Mouse (Mus musculus): ENCODE results near the gene Disc1. TPM values are rescaled to one million over a fixed set of nuclear protein-coding genes. Genes with fewer than 3 reads are reported as not detected.

The Disc1 gene
- polyA plus RNA-seq, 1 experiment, result 2.1 TPM

DNA sequence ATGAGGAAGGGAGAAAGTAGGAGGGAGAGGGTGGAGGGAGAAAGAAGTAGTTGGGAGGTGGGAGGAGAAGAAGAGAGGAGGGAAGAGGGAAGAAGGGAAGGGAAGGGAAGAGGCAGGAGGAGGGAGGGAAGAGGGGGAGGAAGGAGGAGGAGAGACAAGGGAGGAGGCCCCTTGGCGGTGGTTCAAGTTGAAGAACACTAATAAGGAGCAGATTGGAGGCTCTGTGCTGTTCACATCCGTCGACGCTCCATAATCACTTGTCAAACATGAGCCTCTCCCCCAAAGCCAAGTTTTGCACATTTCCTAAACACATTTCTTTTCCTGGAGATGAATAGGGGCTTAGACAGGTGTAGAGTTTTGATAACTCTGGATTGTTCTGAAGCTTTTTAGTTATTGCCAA, 245.3 kb downstream of the Disc1 start:
- peak; percentile 91 for DNase-seq (ENCODE audit: low read depth)

GRCm38 (mm10) chr8:125301931-125302361, 248.0 kb downstream of the Disc1 start:
- DNase-seq (ENCODE audit: low read depth), result no peak
- no peak for TF ChIP-seq POLR2A (IDR thresholded peaks at IDR 0.05; ENCODE audit: borderline replicate concordance, extremely low read depth, insufficient read depth, insufficient read length, poor library complexity, severe bottlenecking)
- no peak for TF ChIP-seq CTCF (IDR thresholded peaks at IDR 0.05; ENCODE audit: borderline replicate concordance, extremely low read depth, insufficient read depth, insufficient read length)

More for the DNA sequence above, 245.3 kb downstream of the Disc1 start:
- TF ChIP-seq POLR2A (IDR thresholded peaks at IDR 0.05; ENCODE audit: borderline replicate concordance, extremely low read depth, insufficient read depth, insufficient read length, poor library complexity, severe bottlenecking), result no peak
- no peak for TF ChIP-seq CTCF (IDR thresholded peaks at IDR 0.05; ENCODE audit: borderline replicate concordance, extremely low read depth, insufficient read depth, insufficient read length)

GRCm38 (mm10) chr8:125306665-125307064, 252.7 kb downstream of the Disc1 start:
- no peak for TF ChIP-seq POLR2A (IDR thresholded peaks at IDR 0.05; ENCODE audit: borderline replicate concordance, extremely low read depth, insufficient read depth, insufficient read length, poor library complexity, severe bottlenecking)
- peak; percentile 77 for DNase-seq (ENCODE audit: low read depth)

DNA sequence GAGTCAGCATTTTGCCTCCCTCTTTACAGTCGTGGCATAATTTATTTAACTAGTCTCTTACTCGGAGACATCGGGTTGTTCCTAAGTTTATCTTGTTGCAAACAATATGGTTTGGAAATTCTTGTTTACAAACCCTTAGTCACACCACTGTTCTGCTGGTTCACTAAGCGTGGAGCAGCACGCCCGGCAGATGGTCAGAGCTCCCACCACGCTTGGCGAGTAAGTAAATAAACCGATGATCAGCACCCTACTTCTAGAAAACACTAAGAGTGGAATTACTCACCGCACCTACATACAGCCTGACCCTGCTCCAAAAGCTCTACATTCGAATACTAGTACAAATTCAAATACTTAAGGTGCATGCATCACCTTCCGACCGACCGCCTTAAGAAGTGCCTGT, 256.0 kb downstream of the Disc1 start:
- DNase-seq (ENCODE audit: low read depth), result peak; percentile 58
- no peak for TF ChIP-seq POLR2A (IDR thresholded peaks at IDR 0.05; ENCODE audit: borderline replicate concordance, extremely low read depth, insufficient read depth, insufficient read length, poor library complexity, severe bottlenecking)
- TF ChIP-seq CTCF (IDR thresholded peaks at IDR 0.05; ENCODE audit: borderline replicate concordance, extremely low read depth, insufficient read depth, insufficient read length), result no peak

Other genes starting within 250 kb of the Disc1 start
- gene Gnpat, start 191.2 kb upstream of the Disc1 start, polyA plus RNA-seq (2012; rRNA removed), result 81.7 and 84.6 TPM in 2 replicates
- gene 2810004N23Rik, start 191.1 kb upstream of the Disc1 start, polyA plus RNA-seq (2012; rRNA removed), result 22.6 and 23.7 TPM in 2 replicates
- 10.3 and 15.2 TPM in 2 replicates for gene Exoc8, start 156.5 kb upstream of the Disc1 start, polyA plus RNA-seq (2012; rRNA removed)
- gene Sprtn, start 156.3 kb upstream of the Disc1 start, polyA plus RNA-seq (2012; rRNA removed), result 20.0 and 20.3 TPM in 2 replicates
- gene Egln1, start 104.9 kb upstream of the Disc1 start, polyA plus RNA-seq (2012; rRNA removed), result 56.9 and 58.9 TPM in 2 replicates
- 160 and 167 TPM in 2 replicates for gene Tsnax, start 41.2 kb upstream of the Disc1 start, polyA plus RNA-seq (2012; rRNA removed)